Mouse (Mus musculus): ENCODE measurements at regions not wholly inside any gene's neighbourhood (a gene's known extent, or its start where the extent isn't known, plus 50 kb on each side); places are given as distances from the start of the nearest gene placed in this dataset.

DNA sequence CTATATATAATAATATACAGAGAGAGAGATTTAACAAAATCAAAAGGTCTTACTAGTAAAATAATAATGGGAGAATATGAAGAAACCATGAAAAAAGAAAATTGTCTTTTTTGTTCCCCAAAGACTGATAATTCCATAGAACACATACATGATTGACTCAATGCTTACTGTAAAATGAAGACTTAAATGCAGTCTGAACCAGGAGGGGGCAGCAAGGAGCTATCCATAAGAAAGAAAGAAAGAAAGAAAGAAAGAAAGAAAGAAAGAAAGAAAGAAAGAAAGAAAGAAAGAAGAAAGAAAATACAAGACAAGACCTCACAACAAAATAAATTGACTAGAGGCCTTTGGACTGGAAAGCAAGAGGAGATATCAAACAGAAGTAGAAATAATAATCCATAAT, 868.8 kb upstream of the Acvr2a start:
- DNase-seq (ENCODE audit: low spot score) = no peak

DNA sequence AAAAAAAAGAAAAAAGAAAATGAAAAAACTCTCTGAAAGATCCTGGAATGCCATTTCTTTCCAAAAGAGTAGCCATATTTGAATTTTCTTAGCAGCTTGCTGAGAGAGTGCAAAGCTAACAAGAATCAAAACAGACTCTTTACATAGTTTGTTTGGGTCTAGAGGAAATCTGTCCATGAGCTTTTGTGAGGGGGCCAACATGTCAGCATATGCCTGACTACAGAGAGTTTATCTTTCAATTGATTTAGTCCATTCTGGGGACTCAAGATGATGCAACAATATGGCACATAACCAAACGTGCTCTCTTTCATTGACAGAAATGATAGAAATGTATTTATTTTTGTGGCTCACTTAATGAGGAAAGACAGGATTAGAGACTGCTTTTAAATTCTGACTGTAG, 822.8 kb upstream of the Acvr2a start:
- no peak for DNase-seq (ENCODE audit: low spot score)

DNA sequence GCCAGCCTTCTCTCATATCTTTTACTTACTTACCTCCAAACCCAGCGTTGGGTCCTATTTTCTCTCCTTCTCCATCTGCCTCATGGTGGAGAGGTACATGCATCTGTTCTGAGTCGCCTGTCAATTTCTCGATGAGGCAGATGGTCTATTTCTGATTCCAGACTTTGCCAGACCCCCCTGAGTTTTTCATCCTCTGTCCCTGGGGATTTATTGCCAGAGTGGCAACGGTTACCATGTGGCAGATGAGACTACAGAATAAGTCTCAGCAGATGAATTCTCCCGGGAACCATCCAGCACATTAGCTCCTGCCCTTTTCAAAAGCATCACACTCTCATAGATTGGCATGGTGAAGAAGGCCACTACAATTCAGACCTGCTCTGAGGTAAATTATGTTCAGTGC, 819.7 kb upstream of the Acvr2a start:
- no peak for DNase-seq (ENCODE audit: low spot score)

DNA sequence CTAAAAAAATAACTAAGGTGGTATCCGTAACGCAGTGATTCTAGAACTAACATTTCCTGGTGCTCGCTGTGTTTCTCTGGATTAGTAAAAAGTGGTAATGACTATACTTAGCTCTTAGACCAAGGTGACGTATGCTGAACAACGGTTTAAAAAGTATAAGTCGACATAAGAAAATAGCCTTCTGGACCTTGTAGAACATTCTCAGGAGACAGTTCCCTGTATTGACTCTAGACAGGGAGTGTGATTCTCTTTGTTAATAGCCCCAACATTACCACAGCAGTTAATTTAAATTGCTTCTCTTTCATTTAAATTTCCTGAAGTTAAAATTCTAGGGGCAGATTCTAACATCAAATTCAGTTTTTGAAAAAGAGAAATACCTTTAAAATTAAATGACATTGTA, 812.7 kb upstream of the Acvr2a start:
- no peak for DNase-seq (ENCODE audit: low spot score)

DNA sequence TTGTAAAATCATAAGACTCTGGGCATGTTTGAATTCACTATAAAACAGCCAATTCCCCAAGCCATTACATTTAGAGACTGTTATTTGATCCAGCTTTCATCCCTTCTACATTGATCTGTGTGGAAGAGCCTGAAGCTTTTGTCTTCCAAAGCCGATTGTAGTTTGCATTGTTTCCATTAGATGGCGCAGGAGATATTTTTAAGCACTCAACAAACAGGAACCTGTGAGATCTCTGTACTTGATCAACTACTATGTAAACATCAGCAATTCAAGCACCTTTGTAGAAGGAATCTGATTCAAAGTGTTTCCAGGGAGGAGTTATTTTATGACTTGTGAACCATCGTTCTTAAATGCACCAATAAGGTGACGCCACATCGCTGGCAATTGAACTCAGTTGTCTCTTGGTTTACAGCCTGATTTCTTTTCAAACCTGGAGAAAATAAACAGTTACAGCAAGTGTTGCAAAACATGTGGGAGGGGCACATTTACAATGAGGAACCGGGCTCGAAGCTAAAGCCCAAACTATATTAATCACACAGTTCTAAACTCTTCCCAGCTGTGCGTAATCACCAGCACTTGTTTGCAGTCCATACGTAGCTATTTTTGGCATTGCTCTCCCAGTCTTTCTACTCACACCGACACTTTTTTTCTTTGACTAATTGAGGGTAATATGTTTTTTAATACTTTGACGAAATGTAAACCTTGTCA, 812.0 kb upstream of the Acvr2a start:
- DNase-seq (ENCODE audit: low spot score) = peak; percentile 53

DNA sequence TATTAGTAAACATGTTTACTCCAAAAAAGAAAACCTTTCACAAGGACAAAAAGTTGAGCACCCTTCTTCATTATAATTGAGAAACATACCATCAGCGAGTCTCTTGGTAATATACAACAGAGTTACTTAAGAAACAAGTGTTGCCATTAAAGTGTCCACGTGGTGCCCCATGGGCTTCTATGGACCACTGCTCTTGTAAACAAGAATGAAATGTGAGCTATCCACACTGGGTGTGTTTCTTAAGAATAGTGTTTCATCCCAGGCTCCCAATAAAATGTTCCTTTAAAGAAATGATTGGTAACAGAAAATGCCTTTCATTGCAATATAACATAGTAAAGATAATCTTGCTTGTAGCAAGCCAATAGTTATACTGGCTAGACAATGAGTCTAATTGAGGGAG, 803.6 kb upstream of the Acvr2a start:
- no peak for DNase-seq (ENCODE audit: low spot score)

DNA sequence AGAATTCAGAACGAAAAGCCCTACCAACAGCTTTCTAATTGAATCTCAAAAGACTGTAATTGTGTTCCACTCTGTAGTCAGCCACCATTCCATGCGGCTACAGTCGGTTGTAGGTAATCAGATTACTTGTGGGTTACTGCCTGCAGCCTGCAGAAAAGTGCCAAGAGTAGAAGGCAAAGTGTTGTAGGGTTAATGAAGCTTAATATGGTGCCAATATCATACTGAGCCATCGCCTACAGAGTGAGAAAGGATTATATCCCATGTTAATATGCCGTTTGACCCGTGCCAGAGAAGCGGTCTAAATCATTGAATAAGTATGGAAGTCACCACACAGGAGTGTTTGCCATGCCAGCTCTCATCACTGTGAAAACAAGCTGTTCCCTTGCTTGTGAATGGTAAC, 786.4 kb upstream of the Acvr2a start:
- DNase-seq (ENCODE audit: low spot score) = no peak

DNA sequence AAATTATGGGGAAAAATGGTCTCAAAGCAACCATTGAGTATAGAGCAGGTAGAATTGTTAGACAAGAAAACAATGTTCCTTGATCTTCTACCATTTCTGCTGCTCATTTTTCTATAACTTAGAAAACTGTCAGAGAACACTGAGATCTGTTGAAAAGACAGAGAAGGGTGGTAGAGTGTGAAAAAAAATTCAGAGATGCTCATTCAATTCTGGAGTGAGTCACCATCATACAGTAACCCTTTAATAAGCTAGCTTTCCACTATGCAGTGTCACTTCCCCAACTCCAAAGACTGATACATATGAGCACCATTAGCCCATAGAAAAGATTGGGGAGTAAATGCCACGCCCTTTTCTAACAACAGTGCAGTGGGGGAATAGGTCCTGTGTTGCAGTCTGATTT, 752.5 kb upstream of the Acvr2a start:
- no peak for DNase-seq (ENCODE audit: low spot score)

DNA sequence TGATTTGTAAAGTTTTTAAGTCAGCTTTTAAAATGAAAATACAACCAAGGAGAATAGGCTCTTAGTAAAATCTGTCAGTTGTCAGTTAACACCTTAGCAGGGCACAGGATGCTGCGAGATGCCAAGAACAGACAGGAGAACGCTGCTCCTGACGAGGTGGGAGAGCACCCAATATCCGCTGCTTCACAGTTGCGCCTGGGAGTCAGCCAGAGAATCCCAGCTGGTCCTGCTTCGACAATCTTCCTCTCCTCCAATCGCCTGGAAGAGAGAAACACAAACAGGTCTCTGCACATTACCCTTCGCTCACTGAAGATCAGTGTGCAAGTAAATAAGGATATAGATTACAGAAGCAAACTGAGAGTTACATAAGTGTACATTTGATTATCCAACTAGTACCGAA, 750.5 kb upstream of the Acvr2a start:
- DNase-seq (ENCODE audit: low spot score) = no peak

DNA sequence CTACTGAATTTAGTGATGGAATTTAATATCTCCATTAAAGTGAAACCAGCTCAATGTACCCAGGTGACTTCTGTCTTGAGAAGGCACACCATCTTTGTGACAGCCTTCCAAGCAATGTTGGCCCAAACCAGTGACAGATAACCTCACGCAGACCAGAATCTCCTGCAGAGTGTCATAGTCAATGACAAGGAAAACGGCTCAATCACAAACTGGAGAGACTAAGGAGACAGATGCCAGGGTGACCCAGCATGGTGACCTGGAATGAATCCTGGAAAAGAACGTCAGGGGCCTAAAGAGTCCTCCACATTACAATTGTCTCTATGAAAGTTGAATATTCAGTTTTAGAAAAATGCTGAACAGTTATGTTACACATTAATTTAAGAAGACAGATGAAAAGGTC, 748.7 kb upstream of the Acvr2a start:
- DNase-seq (ENCODE audit: low spot score) = no peak

DNA sequence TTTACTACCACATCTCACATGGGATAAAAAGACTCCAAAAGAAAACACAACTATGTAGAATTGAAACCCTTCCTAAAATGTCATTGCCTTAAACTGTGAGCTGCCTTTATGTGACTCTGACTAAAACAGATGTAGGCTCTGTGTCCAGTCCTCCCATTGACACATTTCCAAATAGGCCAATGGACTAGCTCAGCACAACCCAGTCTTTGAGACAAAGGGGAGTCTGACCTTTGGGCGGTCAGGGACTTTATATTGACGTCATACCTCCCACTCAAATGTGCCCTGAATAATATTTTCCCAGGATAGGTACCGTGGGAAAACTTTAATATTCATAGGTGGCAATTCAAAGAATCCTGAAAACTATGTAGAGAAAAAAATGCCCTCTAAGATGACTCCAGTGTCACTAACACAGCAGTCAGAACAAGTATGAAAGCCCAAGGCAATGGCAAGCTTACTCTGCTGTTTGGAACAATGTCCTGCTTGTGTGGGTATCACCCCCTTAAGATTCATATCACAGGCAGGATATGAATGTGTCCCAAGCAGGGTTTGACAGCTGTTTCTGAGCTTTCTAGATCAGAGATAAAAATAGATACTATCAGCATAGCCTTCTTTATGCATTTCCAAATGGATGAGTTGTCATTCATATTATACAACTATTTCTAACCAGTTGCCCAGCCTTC, 731.6 kb upstream of the Acvr2a start:
- DNase-seq (ENCODE audit: low spot score) = no peak

DNA sequence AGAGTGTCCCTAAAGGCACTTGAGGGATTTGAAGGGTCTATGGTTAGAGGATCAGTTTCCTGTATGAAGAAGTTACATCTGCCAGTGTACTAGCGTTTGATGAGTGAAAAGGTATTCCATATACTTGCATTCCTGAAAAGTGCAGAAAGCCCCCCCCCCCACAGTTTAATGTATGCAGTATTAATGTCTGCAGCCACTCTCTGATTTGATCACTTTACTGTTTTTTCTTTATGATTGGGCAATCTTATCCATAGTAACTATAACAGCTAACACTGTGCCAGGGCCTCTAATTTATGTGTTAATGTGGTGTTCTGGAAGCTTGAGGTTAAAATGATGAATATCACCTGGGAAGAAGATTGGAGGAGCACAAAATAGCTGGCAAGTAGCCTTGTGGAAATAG, 715.6 kb upstream of the Acvr2a start:
- DNase-seq (ENCODE audit: low spot score) = no peak

DNA sequence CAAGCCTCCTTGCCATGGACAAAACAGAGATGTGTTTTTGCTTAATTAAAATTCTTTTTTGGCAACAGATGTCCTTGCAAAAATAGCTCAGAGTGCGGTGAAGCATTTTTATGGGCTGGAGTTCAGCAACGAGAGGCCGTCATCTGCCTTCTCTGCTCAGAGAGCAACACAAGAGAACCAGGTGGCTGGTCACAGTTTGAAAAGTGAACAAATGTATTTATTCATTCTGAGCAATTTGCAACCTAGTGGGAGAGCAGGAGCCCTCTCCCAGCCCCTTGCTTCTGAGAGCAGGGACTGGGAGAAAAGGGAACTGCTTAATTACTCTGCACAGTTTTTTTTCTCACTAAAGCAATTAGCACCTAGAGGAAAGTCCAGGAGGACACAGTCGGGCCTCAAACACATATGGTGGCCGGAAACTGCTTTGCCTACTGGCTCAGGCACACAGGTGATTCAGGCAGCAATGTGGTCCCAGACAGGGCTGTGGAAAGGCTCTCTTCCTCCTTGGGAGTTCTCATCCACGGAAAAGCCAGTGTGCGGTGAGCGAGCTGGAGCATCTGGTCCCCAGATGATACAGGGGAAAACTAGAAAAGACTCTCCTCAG, 714.9 kb upstream of the Acvr2a start:
- DNase-seq (ENCODE audit: low spot score) = no peak

DNA sequence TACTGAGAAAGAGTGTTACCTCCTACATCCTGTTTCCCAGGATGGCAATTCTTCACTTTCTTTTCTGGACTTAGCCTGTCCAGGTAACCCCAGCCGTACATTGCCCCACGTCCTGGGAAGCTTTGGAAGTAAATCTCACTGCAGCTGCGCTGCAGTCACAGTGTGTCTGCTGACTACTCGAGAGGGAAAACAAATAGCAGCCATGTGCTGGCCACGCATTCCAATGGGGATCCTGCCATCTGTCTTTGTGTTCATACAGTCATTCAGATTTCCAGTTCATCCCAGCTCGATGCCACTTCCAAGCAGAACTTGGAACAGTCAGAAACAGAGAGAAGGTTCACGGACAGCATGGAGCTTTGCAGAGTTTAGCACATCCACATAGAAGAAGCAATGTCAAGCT, 690.2 kb upstream of the Acvr2a start:
- DNase-seq (ENCODE audit: low spot score) = no peak

DNA sequence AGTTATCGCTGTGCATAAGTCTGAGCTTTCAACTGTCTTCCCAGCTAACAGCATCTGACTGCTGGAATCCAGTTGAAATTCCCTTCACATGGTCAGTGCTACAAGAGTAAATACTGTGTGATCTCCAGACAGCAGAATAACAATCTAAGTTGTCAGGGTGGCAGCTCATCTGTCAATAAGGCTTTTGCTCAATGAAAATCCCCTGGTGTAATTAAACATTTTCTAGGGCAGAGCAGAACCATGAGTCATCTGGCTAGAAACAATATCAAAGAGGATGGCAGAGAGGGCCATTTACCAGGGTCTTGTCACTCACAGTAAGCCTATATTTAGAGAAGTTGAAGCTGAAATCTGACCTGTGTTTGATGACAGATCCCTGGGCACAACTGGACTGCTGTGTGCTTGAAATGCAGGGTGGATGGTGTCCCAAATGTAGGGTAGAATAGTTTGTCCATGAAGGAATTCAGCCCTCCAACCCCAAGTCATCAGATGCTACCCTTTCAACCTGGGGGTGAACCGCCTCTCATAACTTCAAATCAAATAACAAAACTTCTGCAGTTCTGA, 675.8 kb upstream of the Acvr2a start:
- no peak for DNase-seq (ENCODE audit: low spot score)

DNA sequence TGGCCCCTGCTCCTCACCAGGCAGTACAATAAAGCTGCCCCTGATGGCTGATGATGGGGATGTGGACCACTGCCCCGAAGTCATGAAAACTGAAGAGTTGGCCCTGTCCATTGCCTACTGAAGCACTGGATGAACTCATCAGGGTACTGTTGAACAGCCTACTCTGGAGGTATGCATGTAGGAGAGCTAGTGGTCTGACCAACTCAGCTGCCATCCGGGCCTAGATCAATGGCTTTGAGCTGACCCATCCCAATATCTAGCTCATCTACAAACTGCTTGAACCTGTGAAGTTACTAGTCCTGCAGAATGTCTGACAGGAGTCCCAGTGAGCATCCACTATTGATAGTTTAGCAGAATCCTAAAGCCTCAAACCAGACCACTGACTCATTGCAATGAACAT, 672.6 kb upstream of the Acvr2a start:
- no peak for DNase-seq (ENCODE audit: low spot score)

DNA sequence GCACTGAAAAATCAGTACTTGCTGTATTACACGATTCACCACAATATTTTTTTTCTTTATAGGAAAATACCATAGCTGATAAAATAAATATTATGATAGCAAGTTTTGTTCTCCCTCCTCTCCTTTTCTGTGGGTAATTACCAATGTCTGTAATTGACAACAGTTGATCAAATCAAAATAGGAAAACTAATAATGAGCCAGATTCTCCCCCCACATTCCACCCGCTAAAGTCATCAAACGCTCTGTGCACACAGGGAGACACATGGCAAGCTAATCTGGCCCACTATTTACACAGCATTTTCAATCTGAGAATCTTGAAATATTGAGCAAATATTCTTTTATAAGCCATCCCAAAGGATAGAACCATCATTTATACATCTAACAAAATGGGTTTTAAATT, 659.2 kb upstream of the Acvr2a start:
- DNase-seq (ENCODE audit: low spot score) = no peak

DNA sequence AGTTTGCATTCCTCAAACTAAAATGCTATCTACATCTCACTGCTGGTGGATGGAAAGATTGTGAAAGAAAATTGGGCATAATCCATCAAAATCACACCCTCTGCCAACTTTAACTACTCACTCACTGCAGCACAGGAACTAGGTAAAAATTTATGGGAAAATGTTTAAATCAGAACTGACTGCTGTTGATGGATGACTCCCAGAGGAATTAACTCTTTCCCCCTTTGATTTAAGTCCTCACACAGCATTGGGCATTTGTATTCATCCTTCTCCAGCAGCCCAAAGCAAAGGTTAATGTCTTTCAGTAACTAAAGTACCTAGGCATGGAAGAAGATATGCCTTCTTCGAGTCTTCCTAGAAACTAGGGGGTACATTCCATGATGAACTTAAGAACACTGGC, 641.3 kb upstream of the Acvr2a start:
- DNase-seq (ENCODE audit: low spot score) = no peak

DNA sequence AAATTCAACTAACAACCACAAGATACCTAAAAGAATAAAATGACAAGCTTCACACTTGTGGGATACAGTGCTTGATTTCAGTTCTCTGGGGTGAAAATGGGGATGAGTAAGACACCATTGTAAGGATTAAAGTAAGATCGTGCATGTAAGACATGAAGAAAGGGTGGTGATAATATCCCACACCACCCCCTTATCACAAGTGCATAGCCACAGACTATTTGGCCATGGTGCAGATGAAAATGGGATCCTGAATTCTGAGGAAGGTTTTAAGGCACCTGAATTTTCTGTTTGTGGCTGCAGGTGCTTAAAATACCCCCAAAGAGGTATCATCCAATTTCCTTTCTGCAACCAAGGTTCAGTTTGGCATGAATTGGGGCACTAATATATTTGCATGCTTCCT, 627.7 kb upstream of the Acvr2a start:
- no peak for DNase-seq (ENCODE audit: low spot score)

DNA sequence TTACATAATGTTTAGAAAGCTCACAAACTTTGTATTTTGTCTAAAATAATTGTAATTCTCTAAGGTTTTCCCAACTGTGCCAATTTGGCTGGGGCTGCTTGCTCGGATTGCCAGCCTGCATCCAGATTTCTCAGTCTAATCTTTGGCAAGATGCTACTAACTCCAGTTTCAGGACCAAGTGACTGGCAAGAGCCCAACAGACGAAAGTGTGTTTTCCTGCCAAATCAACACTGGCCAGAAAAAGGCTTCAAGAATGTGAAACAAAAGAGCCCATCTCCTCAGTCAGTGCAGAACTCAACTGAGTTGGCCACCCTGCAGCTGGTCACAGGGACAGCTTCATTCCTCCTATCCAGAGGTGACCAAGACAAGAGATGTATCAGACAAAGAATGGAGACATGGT, 627.3 kb upstream of the Acvr2a start:
- no peak for DNase-seq (ENCODE audit: low spot score)

DNA sequence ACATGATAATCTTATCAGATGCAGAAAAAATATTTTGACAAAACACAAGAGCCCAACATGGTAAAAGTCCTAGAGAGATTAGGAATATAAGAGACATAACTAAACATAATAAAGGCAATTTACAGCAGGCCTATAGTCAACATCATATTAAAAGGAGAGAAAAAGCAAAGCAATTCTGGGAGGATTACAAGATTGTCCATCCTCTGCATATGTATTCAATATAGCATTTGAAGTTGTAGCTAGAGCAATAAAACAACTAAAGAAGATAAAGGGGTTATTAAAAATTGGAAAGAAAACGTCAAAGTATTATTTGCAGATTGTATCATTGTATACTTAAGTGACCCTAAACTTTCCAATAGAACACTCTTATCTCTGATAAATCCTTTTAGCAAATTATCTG, 602.1 kb upstream of the Acvr2a start:
- DNase-seq (ENCODE audit: low spot score) = no peak

DNA sequence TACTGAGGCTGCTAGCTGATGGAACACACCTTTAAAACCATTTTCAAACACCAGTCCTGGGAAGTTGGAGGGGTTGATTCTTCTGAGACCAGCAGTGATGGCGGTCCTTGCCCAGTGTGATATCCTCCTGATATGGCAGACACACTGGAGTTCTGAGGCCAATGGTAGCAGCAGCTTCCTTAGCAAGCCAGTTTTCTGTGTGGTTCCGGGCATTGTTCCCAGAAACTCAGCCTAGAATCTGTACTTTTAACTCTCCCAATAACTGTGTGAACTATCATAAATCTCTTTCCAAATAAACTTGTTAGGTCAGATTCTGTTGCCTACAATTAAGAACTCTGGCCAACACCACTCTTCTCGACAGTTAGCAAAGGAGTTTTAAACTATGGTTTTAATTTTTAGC, 593.1 kb upstream of the Acvr2a start:
- DNase-seq (ENCODE audit: low spot score) = no peak
